Mouse (Mus musculus) erythroblast, embryonic 14.5 days (primary cell): Measurements from ENCODE around the gene Mutyh. TPM values are rescaled to one million over a fixed set of nuclear protein-coding genes. Genes with fewer than 3 reads are reported as not detected.

ENCODE experiments used
- H3K27me3 ChIP-seq: 2 replicates; pipeline ENCODE4 v1.6.1; 2012; ENCODE audit warnings: inconsistent platforms; ENCODE audit not compliant: control insufficient read depth
- H3K36me3 ChIP-seq: 2 replicates; pipeline ENCODE4 v1.6.1; 2012; ENCODE audit warnings: mild to moderate bottlenecking, inconsistent platforms; ENCODE audit not compliant: control insufficient read depth
- H3K4me1 ChIP-seq: 2 replicates; pipeline ENCODE4 v1.6.1; 2012; ENCODE audit warnings: inconsistent platforms; ENCODE audit not compliant: control insufficient read depth
- H3K4me3 ChIP-seq: replicated peaks from 2 replicates; pipeline ENCODE3; 2012; ENCODE audit warnings: moderate library complexity, mild to moderate bottlenecking, inconsistent platforms
- H3K9me3 ChIP-seq: 2 replicates; pipeline ENCODE4 v1.6.1; 2012; ENCODE audit warnings: low read length, inconsistent platforms, mixed read lengths; ENCODE audit not compliant: control insufficient read depth
- GATA1 ChIP-seq: IDR thresholded peaks from 2 replicates; pipeline ENCODE4 v1.6.1; 2012; ENCODE audit warnings: low read length, inconsistent platforms, mixed read lengths
- TAL1 ChIP-seq: IDR thresholded peaks from 3 replicates; pipeline ENCODE4 v1.6.1; 2012; ENCODE audit warnings: low read length, inconsistent platforms, mixed read lengths
- polyA plus RNA-seq: library from polyadenylated mRNA; stranded (reverse); fragments of >175 nt; gene quantifications from 2 replicates; pipeline ENCODE4 v1.2.3, GENCODE M21; 2012

Mutyh gene
- polyA plus RNA-seq, 1 experiment = not detected

DNA sequence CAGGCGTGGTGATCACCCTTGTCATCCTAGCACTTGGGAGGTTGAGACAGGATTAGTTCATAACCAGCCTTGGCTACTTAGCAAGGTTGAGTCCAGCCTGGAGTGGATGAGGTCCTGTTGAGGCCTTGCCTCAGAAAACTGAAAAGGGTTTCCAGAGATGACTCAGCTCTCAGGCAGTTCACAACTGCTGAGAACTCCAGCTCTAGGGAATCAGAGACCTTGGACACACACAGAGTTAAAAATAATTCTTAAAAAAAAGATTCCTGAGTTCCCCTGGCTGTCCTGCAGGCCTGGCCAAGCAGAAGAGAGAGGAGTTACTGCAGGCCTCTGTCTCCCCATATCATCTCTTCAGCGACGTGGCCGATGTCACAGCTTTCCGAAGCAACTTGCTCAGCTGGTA lies 7.8 kb downstream of the Mutyh start:
- TF ChIP-seq TAL1 (no peak), GATA1 (no peak)
- no peaks in the 10 kb centered on the region; the same call in 1 of the 2 replicates for H3K36me3 ChIP-seq
- H3K4me1 ChIP-seq = peaks cover 1% of the 10 kb centered on the region
- H3K9me3 ChIP-seq = no peaks in the 10 kb centered on the region
- H3K4me3 ChIP-seq = no peak overlapping the region
- H3K27me3 ChIP-seq = peaks cover 14% of the 10 kb centered on the region

DNA sequence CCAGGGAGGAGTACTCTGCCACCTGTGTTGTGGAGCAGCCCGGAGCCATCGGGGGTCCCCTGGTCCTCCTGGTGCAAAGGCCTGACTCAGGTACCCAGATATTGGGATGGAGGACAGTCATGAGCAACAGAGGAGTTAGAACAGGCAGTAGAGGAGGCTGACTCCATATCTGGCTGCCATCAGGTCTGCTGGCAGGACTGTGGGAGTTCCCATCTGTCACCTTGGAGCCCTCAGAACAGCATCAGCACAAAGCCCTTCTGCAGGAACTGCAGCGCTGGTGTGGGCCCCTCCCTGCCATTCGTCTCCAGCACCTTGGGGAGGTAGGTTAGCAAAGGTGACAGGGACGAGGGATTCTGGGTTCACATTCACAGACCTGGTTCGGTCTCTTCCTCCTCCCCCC lies 10.0 kb downstream of the Mutyh start:
- Histone ChIP-seq H3K4me1 (peaks cover 16% of the 10 kb centered on the region), H3K9me3 (no peaks in the 10 kb centered on the region), H3K36me3 (no peaks in the 10 kb centered on the region; the same call in 1 of the 2 replicates), H3K4me3 (no peak overlapping the region), H3K27me3 (peaks cover 26% of the 10 kb centered on the region)
- TF ChIP-seq TAL1 = no peak

DNA sequence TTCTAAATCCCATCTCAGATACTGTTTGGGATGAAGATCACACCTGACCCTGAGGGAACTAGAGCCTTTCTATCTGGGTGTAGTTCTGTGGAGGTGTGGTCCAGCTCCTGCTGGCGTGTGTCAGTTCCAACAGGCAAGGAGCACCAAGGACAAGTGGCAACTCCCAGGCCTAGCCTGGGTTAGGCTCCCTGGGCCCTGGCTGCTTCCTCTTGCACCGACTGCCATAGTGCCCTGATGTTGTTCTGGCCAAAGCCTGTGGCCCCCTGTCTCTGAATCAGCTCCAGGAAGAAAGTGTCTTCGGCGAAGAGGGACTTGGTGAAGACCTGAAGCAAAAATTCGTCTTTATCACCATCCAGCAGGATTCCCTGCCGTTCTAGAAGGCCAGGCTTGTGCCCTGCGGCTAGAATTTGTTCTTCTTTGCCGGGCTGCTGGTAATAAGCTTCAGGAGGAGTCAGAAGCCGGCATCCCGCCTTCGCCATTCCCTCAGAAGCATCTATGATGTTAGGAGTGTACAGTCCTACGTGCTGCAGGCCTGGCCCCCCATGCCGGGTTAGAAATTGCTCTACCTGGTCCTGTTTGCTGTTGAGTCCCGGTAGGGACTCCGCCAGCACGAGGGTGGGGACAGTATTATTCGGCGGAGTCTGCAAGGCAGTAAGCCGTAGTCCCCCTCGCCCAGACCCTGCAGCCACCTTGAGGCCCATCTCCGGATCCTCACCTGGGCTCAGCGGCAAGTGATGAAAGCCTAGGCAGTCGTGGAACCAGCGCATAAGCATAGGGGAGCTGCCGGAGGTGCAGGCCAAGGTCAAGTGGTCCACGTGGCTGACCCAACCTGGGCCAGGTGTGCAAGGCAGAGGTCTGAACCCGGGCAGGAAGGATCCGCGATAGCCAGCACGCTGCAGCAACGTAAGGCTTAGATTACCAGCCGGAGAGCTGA lies 12.7 kb downstream of the Mutyh start:
- H3K9me3 ChIP-seq = no peaks in the 10 kb centered on the region
- no peaks in the 10 kb centered on the region; the same call in 1 of the 2 replicates for H3K36me3 ChIP-seq
- peaks cover 26% of the 10 kb centered on the region for H3K27me3 ChIP-seq
- no peak for TF ChIP-seq GATA1
- TF ChIP-seq TAL1 = no peak
- H3K4me1 ChIP-seq = peaks cover 40% of the 10 kb centered on the region
- H3K4me3 ChIP-seq = peak overlapping the region; percentile 66

DNA sequence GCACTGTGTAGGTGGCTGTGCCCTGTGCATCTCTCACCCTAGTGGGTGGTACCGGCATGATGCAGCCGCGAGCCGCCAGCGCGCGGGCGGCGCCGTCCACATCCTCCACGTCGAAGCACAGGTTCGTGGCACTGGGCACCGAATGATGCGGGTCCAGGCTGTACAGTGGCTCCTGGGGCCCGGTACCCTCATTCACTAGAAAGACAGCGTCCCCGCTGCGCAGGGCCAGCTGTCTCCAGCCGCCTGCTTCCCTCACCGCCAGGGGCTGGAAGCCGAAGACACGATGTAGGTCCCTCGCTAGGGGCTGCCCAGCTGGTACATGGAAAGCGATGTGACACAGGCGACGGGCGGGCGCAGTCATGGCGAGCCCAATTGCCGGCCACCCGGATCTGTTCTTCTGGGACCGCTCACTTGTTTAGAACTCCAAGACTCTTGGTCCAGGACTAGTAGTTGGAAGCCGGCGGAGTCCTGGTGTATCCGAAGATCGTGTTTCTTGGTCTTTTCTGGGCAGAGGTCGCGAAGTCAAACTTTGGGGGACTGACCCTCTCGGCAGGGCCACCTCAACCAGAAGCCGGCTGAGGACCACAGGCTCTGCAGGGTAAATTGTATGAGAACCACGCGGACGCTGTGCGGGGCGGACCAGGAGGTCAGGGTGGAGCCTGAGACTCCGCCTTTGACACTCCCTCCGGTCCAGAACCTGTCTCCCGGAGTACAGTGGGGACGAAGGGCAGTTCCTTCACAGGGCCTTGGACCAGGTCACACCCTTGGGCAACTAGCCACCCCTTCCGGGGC lies 13.6 kb downstream of the Mutyh start:
- Histone ChIP-seq H3K4me3 (peak overlapping the region; percentile 66), H3K36me3 (no peaks in the 10 kb centered on the region; the same call in 1 of the 2 replicates), H3K9me3 (no peaks in the 10 kb centered on the region), H3K4me1 (peaks cover 46% of the 10 kb centered on the region), H3K27me3 (peaks cover 26% of the 10 kb centered on the region)
- TF ChIP-seq GATA1 (no peak), TAL1 (no peak)

DNA sequence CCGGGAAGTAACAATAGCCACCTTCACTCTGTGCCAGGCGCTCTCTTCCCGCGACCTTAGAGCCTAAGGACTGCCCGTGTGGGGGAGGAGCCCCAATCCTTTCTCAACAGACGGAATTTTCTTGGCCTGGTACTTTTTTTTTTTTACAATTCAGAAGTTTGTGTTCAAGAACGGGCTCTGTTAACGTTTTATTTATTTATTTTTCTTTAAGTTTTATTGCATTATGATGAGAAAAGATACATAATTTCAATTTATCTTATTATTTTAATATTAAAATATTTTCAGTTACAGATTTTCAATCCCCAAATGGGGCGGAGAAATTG lies 14.1 kb downstream of the Mutyh start, which contains the start of gene Hpdl:
TSS of gene Hpdl (minus strand) at position 14 of the 323 bp plus-strand sequence.
- peaks cover 46% of the 10 kb centered on the region for H3K4me1 ChIP-seq
- peaks cover 26% of the 10 kb centered on the region for H3K27me3 ChIP-seq
- TF ChIP-seq GATA1 (no peak), TAL1 (no peak)
- no peaks in the 10 kb centered on the region; the same call in 1 of the 2 replicates for H3K36me3 ChIP-seq
- H3K9me3 ChIP-seq = no peaks in the 10 kb centered on the region
- H3K4me3 ChIP-seq = peak within 1 kb of the TSS; percentile 66

DNA sequence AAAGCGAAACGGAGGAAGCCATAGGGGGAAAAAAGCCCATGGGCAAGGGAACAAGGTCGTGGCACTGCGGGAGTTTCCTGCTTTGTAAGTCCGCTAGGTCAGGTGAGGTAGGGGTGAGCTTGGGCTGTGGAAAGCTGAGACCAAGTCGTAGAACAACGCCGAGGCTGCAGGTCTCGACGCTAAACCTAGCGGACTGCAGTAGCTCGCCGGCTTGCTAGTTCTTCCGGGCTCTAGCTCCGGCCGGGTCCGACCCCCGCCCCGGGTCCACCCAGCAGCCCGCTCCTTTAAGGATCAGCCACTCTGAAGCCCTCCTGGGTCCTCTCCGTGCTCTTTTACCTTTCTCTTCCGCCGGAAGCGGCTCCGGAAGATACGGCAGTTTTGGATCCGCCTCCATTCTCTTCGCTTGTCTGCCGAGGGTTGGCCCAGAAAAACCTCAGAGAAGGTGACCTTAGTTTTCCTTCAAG lies 17.1 kb downstream of the Mutyh start:
- peaks cover 46% of the 10 kb centered on the region for H3K4me1 ChIP-seq
- H3K27me3 ChIP-seq = peaks cover 18% of the 10 kb centered on the region
- TF ChIP-seq TAL1 (no peak), GATA1 (no peak)
- H3K36me3 ChIP-seq = no peaks in the 10 kb centered on the region
- H3K4me3 ChIP-seq = peak overlapping the region; percentile 80
- H3K9me3 ChIP-seq = no peaks in the 10 kb centered on the region

DNA sequence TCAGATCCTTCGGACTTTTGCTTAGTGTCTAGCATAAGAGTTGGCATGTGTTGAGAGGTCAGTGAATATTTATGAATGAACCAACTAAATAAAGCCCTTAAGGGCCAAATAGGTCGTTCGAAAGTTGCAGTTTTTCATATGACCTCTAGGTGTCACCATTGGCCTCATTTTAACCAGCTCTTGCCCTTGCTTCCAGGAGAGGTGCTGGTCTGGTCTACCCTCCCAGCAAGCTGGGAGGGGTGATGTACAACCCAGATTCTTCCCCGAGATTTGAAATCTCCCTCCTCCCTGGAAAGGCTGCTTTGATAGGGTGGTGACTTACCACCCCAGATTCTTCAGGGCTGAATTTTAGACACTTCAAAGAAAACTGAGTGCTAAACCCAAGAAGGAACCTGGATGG lies 20.3 kb downstream of the Mutyh start:
- H3K4me1 ChIP-seq = peaks cover 30% of the 10 kb centered on the region
- no peak for TF ChIP-seq GATA1
- no peak for TF ChIP-seq TAL1
- H3K9me3 ChIP-seq = no peaks in the 10 kb centered on the region
- no peaks in the 10 kb centered on the region for H3K27me3 ChIP-seq
- H3K36me3 ChIP-seq = no peaks in the 10 kb centered on the region
- no peak overlapping the region for H3K4me3 ChIP-seq

DNA sequence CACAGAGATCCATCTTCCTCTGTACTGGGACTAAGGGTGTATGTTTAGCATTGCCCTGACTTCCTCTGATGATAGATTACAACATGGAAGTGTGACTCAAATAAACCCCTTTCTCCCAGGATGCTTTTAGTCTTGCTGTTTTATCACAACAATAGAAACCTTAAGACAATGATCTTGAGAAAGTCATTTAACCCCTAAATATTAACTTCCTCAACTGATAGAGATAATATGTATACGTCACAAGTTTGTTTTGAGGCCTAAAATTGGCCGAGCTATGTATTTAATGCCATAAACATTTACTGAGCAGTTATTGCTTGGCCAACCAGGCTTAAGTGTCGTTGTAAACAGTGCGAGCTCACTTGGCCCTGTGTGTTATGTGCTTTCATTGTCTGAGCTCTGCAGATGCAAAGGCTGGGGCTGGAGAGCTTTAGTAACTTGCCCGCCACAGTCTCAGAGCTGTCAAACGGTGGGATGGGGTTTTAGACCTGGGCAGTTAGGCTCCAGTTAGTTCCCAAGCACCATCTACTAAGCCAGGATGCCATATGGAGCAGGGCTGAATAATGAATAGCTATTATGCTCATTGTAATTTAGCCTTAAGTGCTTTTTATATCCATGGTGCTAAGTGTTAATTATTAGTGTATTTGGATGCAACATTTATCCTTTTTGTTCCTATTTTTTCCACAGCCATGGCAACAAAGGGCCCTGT lies 22.0 kb downstream of the Mutyh start:
- Histone ChIP-seq H3K4me3 (no peak overlapping the region), H3K4me1 (peaks cover 14% of the 10 kb centered on the region), H3K9me3 (no peaks in the 10 kb centered on the region), H3K27me3 (no peaks in the 10 kb centered on the region), H3K36me3 (no peaks in the 10 kb centered on the region)
- TF ChIP-seq TAL1 (no peak), GATA1 (no peak)
